Mouse (Mus musculus): ENCODE measurements at regions not wholly inside any gene's neighbourhood (a gene's known extent, or its start where the extent isn't known, plus 50 kb on each side); places are given as distances from the start of the nearest gene placed in this dataset.
"Not testable (repeated sequence)": the region's sequence is repeated elsewhere in the genome, so short reads cannot be mapped to it uniquely, and the experiment has no call there.

DNA sequence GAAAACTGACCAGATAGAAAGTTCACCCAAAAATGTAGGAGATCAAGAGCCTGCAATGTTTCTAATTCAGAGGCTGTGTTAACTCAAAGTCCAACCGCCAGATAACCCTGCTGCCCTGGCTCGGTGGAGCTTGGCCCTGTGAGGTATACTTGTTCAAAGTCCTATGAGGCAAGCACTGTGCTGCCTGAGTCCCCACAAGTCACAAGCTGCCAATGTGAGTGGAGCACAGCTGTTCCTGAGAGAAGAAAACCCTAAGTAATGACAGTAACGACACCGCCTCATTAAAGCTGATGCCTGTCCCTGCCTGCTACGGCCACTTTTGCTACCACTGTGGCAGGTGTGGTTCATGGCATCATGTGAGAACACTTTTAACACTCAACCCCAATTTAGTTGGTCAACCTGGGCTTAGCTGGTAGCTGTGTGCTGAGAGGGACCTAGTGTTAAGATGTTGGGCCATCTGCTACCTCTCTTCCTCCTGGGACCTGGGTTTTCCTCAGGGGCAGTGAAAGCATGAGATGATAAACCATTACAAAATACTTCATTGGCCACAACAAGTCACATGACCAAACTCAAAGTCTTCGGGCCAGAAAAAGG lies 178.2 kb upstream of the Afdn start:
- no peak for DNase-seq (ENCODE audit: low read depth, low spot score)

DNA sequence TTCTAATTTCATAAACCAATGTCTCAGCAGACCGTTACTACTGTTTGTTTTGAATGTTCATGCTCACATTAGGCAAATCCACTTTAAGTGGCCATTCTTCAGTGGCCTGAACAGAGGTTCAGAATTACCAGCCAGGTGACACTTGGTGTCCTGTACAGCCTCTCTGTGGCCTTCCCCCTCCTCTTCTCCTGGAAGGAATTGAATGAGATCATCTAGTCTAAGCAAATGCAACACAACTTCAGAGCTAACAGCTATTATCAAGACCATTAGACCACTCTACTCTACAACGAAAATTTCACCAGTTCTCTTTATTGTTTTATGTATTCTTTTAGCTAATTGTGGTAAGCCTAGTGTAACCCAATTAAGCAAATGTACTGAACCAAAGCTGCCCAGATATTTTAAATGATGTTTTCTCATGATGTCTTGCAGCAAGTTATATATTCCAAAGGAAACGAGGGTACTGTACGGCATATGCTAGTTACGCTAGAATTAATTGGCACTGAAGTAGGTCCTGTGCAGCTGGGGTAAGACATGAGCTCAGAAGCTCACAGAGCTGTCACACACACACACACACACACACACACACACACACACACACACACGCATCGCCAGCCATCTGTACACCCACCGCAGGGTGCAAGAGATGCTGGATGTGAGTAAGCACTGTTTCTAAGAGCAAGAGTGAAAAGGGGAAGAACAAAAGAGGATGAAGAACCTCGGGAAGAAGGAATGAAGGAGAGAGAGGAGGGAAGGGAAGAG lies 176.7 kb upstream of the Afdn start:
- DNase-seq (ENCODE audit: low read depth, low spot score) = no peak

DNA sequence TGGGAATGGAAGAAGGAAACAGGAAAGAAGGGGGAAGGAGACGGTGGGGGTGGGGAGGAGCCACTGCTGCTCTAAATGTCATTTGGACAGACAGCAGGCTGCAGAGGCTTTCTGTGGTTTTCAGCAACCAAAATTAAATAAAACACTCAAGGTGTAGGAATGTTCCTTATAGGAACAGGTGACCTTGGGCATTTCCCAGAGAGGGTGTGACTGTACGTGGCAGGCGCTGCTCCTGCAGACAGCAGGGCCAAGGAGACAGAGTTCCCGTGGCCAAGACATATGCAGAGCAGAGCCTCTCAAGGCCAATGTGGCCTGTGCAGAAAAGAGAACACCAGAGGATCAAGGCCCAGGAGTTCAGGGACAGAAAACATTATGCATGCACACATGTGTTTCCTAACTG lies 175.9 kb upstream of the Afdn start:
- DNase-seq (ENCODE audit: low read depth, low spot score) = no peak

DNA sequence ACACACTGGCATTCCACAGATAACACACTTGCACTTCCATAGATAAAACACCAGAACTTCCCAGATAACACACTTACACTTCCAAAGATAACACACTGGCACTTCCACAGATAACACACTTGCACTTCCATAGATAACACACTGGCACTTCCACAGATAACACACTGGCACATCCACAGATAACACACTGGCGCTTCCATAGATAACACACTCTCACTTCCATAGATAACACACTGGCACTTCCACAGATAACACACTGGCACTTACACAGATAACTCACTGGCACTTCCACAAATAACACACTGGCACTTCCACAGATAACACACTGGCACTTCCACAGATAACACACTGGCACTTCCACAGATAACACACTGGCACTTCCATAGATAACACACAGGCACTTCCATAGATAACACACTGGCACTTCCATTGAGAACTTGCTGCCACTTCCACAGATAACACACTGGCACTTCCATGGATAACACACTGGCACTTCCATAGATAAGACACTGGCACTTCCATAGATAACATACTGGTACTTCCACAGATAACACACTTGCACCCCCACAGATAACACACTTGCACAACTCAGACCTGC lies 170.0 kb upstream of the Afdn start:
- DNase-seq (ENCODE audit: low read depth, low spot score) = not testable (repeated sequence)

Data from CD4-positive helper T cell, adult 2 months (primary cell).